Mouse (Mus musculus) MEL (cell line): Measurements from ENCODE around the gene Cyren. TPM values are rescaled to one million over a fixed set of nuclear protein-coding genes. Genes with fewer than 3 reads are reported as not detected.

Experiments
- DNase-seq: peaks from one replicate; pipeline ENCODE4 v3.0.0; 2011; ENCODE audit warnings: low read depth, low spot score
- H3K27ac ChIP-seq: 2 replicates; pipeline ENCODE4 v1.5.1; 2012; ENCODE audit warnings: low read depth, mild to moderate bottlenecking, control low read depth, low read length, moderate library complexity; ENCODE audit not compliant: control insufficient read depth
- H3K27me3 ChIP-seq, 2 experiments: fragments of 150-350 bp in 1 of 2; sonication (generic) in 1 of 2; 2 replicates each; pipeline ENCODE4 v1.6.1; 2012; ENCODE audit warnings: low read length in 2 of 2, mild to moderate bottlenecking in 2 of 2, improper control_type of control experiment in 1 of 2, moderate library complexity in 1 of 2; ENCODE audit not compliant: insufficient read depth in 2 of 2, control insufficient read depth in 1 of 2
- H3K36me3 ChIP-seq, 2 experiments: 2 replicates each; pipeline ENCODE4 v1.6.1; 2012 to 2014; ENCODE audit warnings: low read length in 2 of 2, improper control_type of control experiment in 1 of 2, inconsistent platforms in 1 of 2, mild to moderate bottlenecking in 1 of 2; ENCODE audit not compliant: insufficient read depth in 2 of 2, control insufficient read depth in 1 of 2
- H3K4me1 ChIP-seq, 2 experiments: fragments of 150-350 bp in 1 of 2; sonication (generic) in 1 of 2; 2 replicates each; pipeline ENCODE4 v1.6.1; 2012; ENCODE audit warnings: low read length in 2 of 2, improper control_type of control experiment in 1 of 2, mild to moderate bottlenecking in 1 of 2; ENCODE audit not compliant: insufficient read depth in 2 of 2, control insufficient read depth in 1 of 2
- H3K4me3 ChIP-seq, 2 experiments: fragments of 150-350 bp in 1 of 2; sonication (generic) in 1 of 2; 2 replicates each; pipeline ENCODE4 v1.5.1; 2012; ENCODE audit warnings: low read depth in 2 of 2, low read length in 2 of 2, mild to moderate bottlenecking in 2 of 2, moderate library complexity in 2 of 2, control low read depth in 1 of 2, improper control_type of control experiment in 1 of 2; ENCODE audit not compliant: control insufficient read depth in 1 of 2, insufficient read depth in 1 of 2
- H3K79me2 ChIP-seq: 2 replicates; pipeline ENCODE4 v1.6.1; 2012; ENCODE audit warnings: mild to moderate bottlenecking, low read length, moderate library complexity; ENCODE audit not compliant: control insufficient read depth, poor library complexity, insufficient read depth
- H3K9ac ChIP-seq: 2 replicates; pipeline ENCODE4 v1.6.1; 2012; ENCODE audit warnings: low read depth, mild to moderate bottlenecking, control low read depth, low read length, moderate library complexity; ENCODE audit not compliant: control insufficient read depth, poor library complexity, severe bottlenecking
- H3K9me3 ChIP-seq: fragments of 150-350 bp; sonication (generic); replicated peaks from 2 replicates; pipeline ENCODE4 v1.6.1; 2012; ENCODE audit warnings: mild to moderate bottlenecking, low read length, improper control_type of control experiment, moderate library complexity; ENCODE audit not compliant: insufficient read depth
- BHLHE40 ChIP-seq: IDR thresholded peaks from 2 replicates; pipeline ENCODE4 v1.6.1; 2012; ENCODE audit warnings: low read depth, mild to moderate bottlenecking, inconsistent platforms, low read length, improper control_type of control experiment, borderline replicate concordance
- CTCF ChIP-seq, 3 experiments: IDR thresholded peaks in 2 of 3; conservative IDR thresholded peaks in 1 of 3; 2 replicates each; pipeline ENCODE4 v1.5.1; 2011 to 2012; ENCODE audit warnings: low read length in 3 of 3, low read depth in 2 of 3, mild to moderate bottlenecking in 2 of 3, improper control_type of control experiment in 1 of 3, inconsistent platforms in 1 of 3, mixed read lengths in 1 of 3, moderate library complexity in 1 of 3; ENCODE audit not compliant: control insufficient read depth in 1 of 3, insufficient read depth in 1 of 3, poor library complexity in 1 of 3, severe bottlenecking in 1 of 3
- ELF1 ChIP-seq: IDR thresholded peaks from 2 replicates; pipeline ENCODE4 v1.6.1; 2014; ENCODE audit warnings: low read depth, mild to moderate bottlenecking, inconsistent platforms, low read length, improper control_type of control experiment, moderate library complexity
- ETS1 ChIP-seq: IDR thresholded peaks from 2 replicates; pipeline ENCODE4 v1.6.1; 2012; ENCODE audit warnings: low read depth, mild to moderate bottlenecking, inconsistent platforms, low read length, improper control_type of control experiment, moderate library complexity
- GABPA ChIP-seq: IDR thresholded peaks from 2 replicates; pipeline ENCODE4 v1.6.1; 2012; ENCODE audit warnings: low read depth, mild to moderate bottlenecking, inconsistent platforms, low read length, improper control_type of control experiment, moderate library complexity
- GATA1 ChIP-seq: IDR thresholded peaks from 2 replicates; pipeline ENCODE4 v1.6.1; 2011; ENCODE audit warnings: low read depth, low read length, improper control_type of control experiment
- JUND ChIP-seq: IDR thresholded peaks from 2 replicates; pipeline ENCODE4 v1.6.1; 2011; ENCODE audit warnings: low read depth, mild to moderate bottlenecking, improper control_type of control experiment, low read length
- KAT2A ChIP-seq: conservative IDR thresholded peaks from 2 replicates; pipeline ENCODE4 v1.6.1; 2012; ENCODE audit warnings: low read depth, low read length, improper control_type of control experiment, inconsistent platforms
- MAFK ChIP-seq: IDR thresholded peaks from 2 replicates; pipeline ENCODE4 v1.6.1; 2011; ENCODE audit warnings: low read depth, mild to moderate bottlenecking, low read length, improper control_type of control experiment, borderline replicate concordance
- MAX ChIP-seq: IDR thresholded peaks from 2 replicates; pipeline ENCODE4 v1.6.1; 2011; ENCODE audit warnings: low read length, improper control_type of control experiment
- MEF2A ChIP-seq: IDR thresholded peaks from 2 replicates; pipeline ENCODE4 v1.6.1; 2014; ENCODE audit warnings: low read depth, mild to moderate bottlenecking, inconsistent platforms, low read length, improper control_type of control experiment; ENCODE audit not compliant: poor library complexity, insufficient replicate concordance, severe bottlenecking; ENCODE audit errors: extremely low read depth
- MYC ChIP-seq: IDR thresholded peaks from 2 replicates; pipeline ENCODE4 v1.6.1; 2011; ENCODE audit warnings: low read depth, mild to moderate bottlenecking, low read length, improper control_type of control experiment, moderate library complexity
- NRF1 ChIP-seq: IDR thresholded peaks from 2 replicates; pipeline ENCODE4 v1.6.1; 2014; ENCODE audit warnings: low read depth, mild to moderate bottlenecking, inconsistent platforms, low read length, improper control_type of control experiment, moderate library complexity; ENCODE audit not compliant: poor library complexity, insufficient read depth, severe bottlenecking
- RAD21 ChIP-seq: IDR thresholded peaks from 2 replicates; pipeline ENCODE4 v1.6.1; 2011; ENCODE audit warnings: mild to moderate bottlenecking, low read depth, low read length, improper control_type of control experiment
- RCOR1 ChIP-seq: IDR thresholded peaks from 2 replicates; pipeline ENCODE4 v1.6.1; 2012; ENCODE audit warnings: low read depth, mild to moderate bottlenecking, inconsistent platforms, low read length, improper control_type of control experiment
- TAL1 ChIP-seq: IDR thresholded peaks from 2 replicates; pipeline ENCODE4 v1.6.1; 2012; ENCODE audit warnings: mild to moderate bottlenecking, inconsistent platforms, low read length, moderate library complexity, mixed read lengths
- TCF12 ChIP-seq: IDR thresholded peaks from 2 replicates; pipeline ENCODE4 v1.6.1; 2014; ENCODE audit warnings: low read depth, mild to moderate bottlenecking, inconsistent platforms, low read length, improper control_type of control experiment, moderate library complexity
- UBTF ChIP-seq: IDR thresholded peaks from 2 replicates; pipeline ENCODE4 v1.6.1; 2012; ENCODE audit warnings: low read depth, mild to moderate bottlenecking, inconsistent platforms, low read length, improper control_type of control experiment, moderate library complexity, borderline replicate concordance; ENCODE audit not compliant: insufficient read depth
- USF1 ChIP-seq: IDR thresholded peaks from 2 replicates; pipeline ENCODE4 v1.6.1; 2014; ENCODE audit warnings: low read depth, mild to moderate bottlenecking, inconsistent platforms, low read length, improper control_type of control experiment, moderate library complexity
- ZMIZ1 ChIP-seq: IDR thresholded peaks from 2 replicates; pipeline ENCODE4 v1.6.1; 2012; ENCODE audit warnings: low read depth, mild to moderate bottlenecking, inconsistent platforms, low read length, improper control_type of control experiment, moderate library complexity
- polyA plus RNA-seq, 2 experiments: library from polyadenylated mRNA; stranded (reverse) in 1 of 2; unstranded in 1 of 2; fragments of >175 nt in 1 of 2; fragments of >200 nt in 1 of 2; gene quantifications; 2 replicates each; pipeline versions ENCODE4 v1.2.1 to v1.2.4; 2012; ENCODE audit warnings: low replicate concordance in 2 of 2, low read depth in 1 of 2; ENCODE audit not compliant: insufficient read length in 2 of 2, insufficient read depth in 1 of 2, missing spikeins in 1 of 2
- total RNA-seq: library from RNA; depleted of rRNA; stranded (reverse); fragments of 300-350 nt; gene quantifications from 2 replicates; pipeline ENCODE4 v1.2.3, GENCODE M21; 2012

The Cyren gene
- total and polyA plus RNA-seq, 3 experiments, result 10.1 to 15.9 TPM; not detected in 1

DNA sequence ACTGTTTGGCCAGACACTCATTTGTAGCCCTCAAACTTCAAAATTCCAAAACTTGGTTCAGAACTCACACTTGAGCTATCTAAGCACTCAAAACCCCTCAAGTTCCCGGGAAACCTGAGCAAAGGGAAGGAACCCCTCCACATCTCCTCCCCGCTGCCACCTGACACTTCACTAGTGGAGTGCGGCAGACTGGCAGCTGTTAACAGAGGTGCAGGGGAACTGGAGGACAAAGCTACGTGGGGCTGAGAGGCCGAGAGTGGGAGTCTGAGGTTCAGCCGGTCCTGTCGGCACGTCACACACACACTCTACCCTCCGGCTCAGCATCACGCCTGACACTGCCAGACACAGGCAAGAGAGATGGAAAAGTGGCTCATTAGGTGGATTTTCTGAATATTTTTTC is 26.0 kb upstream of the Cyren start:
- DNase-seq, result no peak
- TF ChIP-seq TCF12 (no peak), BHLHE40 (no peak), CTCF (IDR thresholded peaks at IDR 0.05 in 2 of 3, conservative IDR thresholded peaks at IDR 0.05 in 1 of 3; ENCODE audit: control insufficient read depth in 1 of 3, insufficient read depth in 1 of 3, low read depth in 2 of 3, low read length in 3 of 3, poor library complexity in 1 of 3, severe bottlenecking in 1 of 3) (no peak), RAD21 (no peak), ZMIZ1 (no peak), MAX (no peak), KAT2A (no peak), TAL1 (no peak), RCOR1 (no peak), JUND (no peak), GABPA (no peak)
- Histone ChIP-seq H3K4me1 (peaks cover 4 to 41% of the 10 kb centered on the region in 2 experiments), H3K79me2 (no peaks in the 10 kb centered on the region; the same call in 1 of the 2 replicates), H3K9me3 (no peaks in the 10 kb centered on the region), H3K27ac (no peak overlapping the region), H3K27me3 (no peaks in the 10 kb centered on the region), H3K9ac (no peak overlapping the region), H3K36me3 (peaks cover 0 to 31% of the 10 kb centered on the region in 2 experiments; a peak in 3 of 4 replicates), H3K4me3 (no peak overlapping the region)

DNA sequence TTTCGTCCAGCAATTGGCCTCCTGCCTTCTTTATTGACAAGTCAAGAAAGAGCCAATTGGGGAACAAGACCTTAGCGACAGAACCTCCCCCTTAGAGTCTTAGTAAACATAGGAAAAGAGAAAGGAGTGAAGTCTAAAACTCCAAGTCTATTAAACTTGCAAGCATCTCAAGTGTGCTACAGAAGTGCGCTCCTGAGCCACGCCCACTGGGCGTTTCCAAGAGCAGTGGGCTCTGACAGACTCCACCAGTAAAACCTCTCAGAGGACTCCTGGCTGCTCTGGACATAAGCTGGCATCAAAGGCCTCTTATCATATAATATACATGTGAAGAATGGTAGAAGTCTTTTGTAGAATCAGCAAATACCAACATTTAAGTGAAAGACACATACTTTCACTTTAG is 25.6 kb upstream of the Cyren start:
- no peaks in the 10 kb centered on the region for H3K9me3 ChIP-seq
- peaks cover 4 to 41% of the 10 kb centered on the region in 2 experiments for H3K4me1 ChIP-seq
- no peak overlapping the region for H3K9ac ChIP-seq
- H3K27ac ChIP-seq, result no peak overlapping the region
- no peaks in the 10 kb centered on the region for H3K27me3 ChIP-seq
- H3K4me3 ChIP-seq, result no peak overlapping the region
- DNase-seq, result peak; percentile 31
- H3K79me2 ChIP-seq, result no peaks in the 10 kb centered on the region; the same call in 1 of the 2 replicates
- peaks cover 0 to 31% of the 10 kb centered on the region in 2 experiments; a peak in 3 of 4 replicates for H3K36me3 ChIP-seq
- no peak for TF ChIP-seq ELF1

DNA sequence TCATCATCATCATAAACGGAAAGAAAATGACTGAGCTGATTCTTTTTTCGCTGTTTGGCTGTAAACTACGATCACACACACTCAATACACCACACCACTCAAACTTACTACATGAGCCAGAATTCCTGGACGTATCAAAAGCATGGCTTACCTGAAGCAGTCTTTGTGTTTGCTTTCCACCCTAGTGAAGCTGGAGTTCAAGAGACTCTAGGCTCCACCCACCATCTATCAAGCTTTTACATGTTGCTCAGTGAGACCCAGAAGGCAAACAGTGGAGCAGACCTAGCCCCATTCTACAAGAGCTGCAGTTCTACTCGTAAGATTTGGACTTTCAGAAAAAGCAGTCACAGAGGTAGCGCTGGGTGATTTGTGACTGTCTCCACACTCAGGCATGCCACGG is 24.7 kb upstream of the Cyren start:
- no peaks in the 10 kb centered on the region for H3K9me3 ChIP-seq
- peaks cover 4 to 35% of the 10 kb centered on the region in 2 experiments for H3K4me1 ChIP-seq
- no peaks in the 10 kb centered on the region for H3K27me3 ChIP-seq
- no peaks in the 10 kb centered on the region; the same call in 1 of the 2 replicates for H3K79me2 ChIP-seq
- no peak for DNase-seq
- H3K9ac ChIP-seq, result no peak overlapping the region
- H3K4me3 ChIP-seq, result no peak overlapping the region
- peaks cover 0 to 24% of the 10 kb centered on the region in 2 experiments; a peak in 3 of 4 replicates for H3K36me3 ChIP-seq
- H3K27ac ChIP-seq, result no peak overlapping the region
- TF ChIP-seq USF1 (no peak), GABPA (no peak), RCOR1 (no peak), ETS1 (no peak), MEF2A (no peak), UBTF (no peak), GATA1 (no peak), ZMIZ1 (no peak), TAL1 (no peak), NRF1 (no peak), MAFK (no peak), MYC (no peak)
